Mouse (Mus musculus) embryonic facial prominence, embryonic 11.5 days (tissue): ENCODE measurements at regions not wholly inside any gene's neighbourhood (a gene's known extent, or its start where the extent isn't known, plus 50 kb on each side); places are given as distances from the start of the nearest gene placed in this dataset.

ENCODE experiments used
- ATAC-seq: fragments of 200-750 bp; cut with Nextera tagmentation; replicated peaks from 2 replicates; pipeline ENCODE4 v1.8.0; 2017; ENCODE audit warnings: low read depth; ENCODE audit not compliant: insufficient number of reproducible peaks, low FRiP score, low TSS enrichment
- DNase-seq: peaks from one replicate; pipeline ENCODE4 v3.0.0-alpha.2; 2015; ENCODE audit warnings: low spot score
- H3K27ac ChIP-seq: fragments of 300-500 bp; sonication (generic); replicated peaks from 2 replicates; pipeline ENCODE4 v1.5.1; 2014; ENCODE audit warnings: mild to moderate bottlenecking, low read depth, low read length, control low read depth
- H3K27me3 ChIP-seq: fragments of 300-500 bp; sonication (generic); 2 replicates; pipeline ENCODE4 v1.6.1; 2014; ENCODE audit warnings: mild to moderate bottlenecking, low read length, moderate library complexity, mixed read lengths; ENCODE audit not compliant: control insufficient read depth, insufficient read depth
- H3K36me3 ChIP-seq: fragments of 300-500 bp; sonication (generic); replicated peaks from 2 replicates; pipeline ENCODE4 v1.6.1; 2014; ENCODE audit warnings: low read depth, mild to moderate bottlenecking, low read length, moderate library complexity, mixed read lengths; ENCODE audit not compliant: control insufficient read depth, insufficient read depth
- H3K4me1 ChIP-seq: fragments of 300-500 bp; sonication (generic); 2 replicates; pipeline ENCODE4 v1.6.1; 2014; ENCODE audit warnings: low read length, mixed read lengths; ENCODE audit not compliant: control insufficient read depth, insufficient read depth
- H3K4me2 ChIP-seq: fragments of 300-500 bp; sonication (generic); 2 replicates; pipeline ENCODE4 v1.6.1; 2014; ENCODE audit warnings: low read depth, mild to moderate bottlenecking, control low read depth, low read length, moderate library complexity
- H3K4me3 ChIP-seq: fragments of 300-500 bp; sonication (generic); 2 replicates; pipeline ENCODE4 v1.5.1; 2014; ENCODE audit warnings: low read depth, low read length, control low read depth
- H3K9ac ChIP-seq: fragments of 300-500 bp; sonication (generic); replicated peaks from 2 replicates; pipeline ENCODE4 v1.6.1; 2014; ENCODE audit warnings: mild to moderate bottlenecking, control low read depth, low read length
- H3K9me3 ChIP-seq: fragments of 300-500 bp; sonication (generic); replicated peaks from 2 replicates; pipeline ENCODE4 v1.6.1; 2016; ENCODE audit warnings: mild to moderate bottlenecking, low read length, inconsistent platforms, mixed read lengths; ENCODE audit not compliant: control insufficient read depth
- WGBS: fragments of 180-500 bp; shearing (Covaris S2); extraction: QIAGEN DNeasy Blood & Tissue Kit; methylation state at CpG from one replicate; pipeline ENCODE4 v1.1.7; 2014; 5-methylcytosine and 5-hydroxymethylcytosine counted together

DNA sequence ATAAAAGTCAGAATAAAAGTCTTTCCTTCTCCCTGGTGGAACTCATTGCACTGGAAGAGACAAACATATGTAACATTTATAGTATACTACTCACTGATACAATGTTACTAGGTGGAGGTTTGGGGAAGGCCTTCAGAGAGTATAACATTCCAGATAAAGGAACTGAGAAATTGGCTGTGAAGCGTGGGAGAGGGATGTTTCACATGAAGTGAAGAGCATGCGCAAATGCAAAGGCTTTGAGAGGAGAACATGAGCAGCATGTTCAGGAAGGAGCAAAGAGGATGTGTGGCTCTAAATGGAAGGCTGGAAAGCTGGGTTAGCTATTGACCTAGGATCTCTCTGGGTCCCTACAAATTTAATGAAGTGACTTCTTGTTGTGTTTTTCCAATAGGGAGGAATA is 141.4 kb upstream of the Tll1 start:
- H3K27me3 ChIP-seq = no peaks in the 10 kb centered on the region
- WGBS = 80% methylated on average over 2 of the region's 2 CpGs
- DNase-seq = no peak
- H3K9ac ChIP-seq = no peak overlapping the region
- no peaks in the 10 kb centered on the region for H3K9me3 ChIP-seq
- H3K4me2 ChIP-seq = no peak overlapping the region
- H3K36me3 ChIP-seq = no peaks in the 10 kb centered on the region
- no peak for ATAC-seq
- H3K4me3 ChIP-seq = no peak overlapping the region
- H3K4me1 ChIP-seq = no peaks in the 10 kb centered on the region
- H3K27ac ChIP-seq = no peak overlapping the region

DNA sequence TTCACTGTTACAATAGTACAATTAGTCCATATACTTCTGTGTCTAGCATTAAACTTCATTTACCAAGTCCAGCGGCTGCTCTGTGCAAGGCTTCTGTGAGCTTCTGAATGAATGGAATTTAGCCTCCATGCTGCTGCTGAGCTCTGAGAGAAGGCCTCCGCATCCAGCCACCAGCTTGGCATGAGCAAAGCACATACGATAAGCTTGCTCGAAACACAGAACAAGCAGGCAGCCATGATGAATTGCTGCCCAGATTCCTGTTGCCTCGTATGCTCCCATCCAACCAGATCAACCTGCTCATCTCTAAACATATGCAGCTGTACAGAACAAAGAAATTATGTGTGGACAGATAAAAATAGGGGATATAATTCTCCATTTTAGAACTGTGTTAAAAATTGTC is 140.4 kb upstream of the Tll1 start:
- no peak for DNase-seq

GRCm38 (mm10) chr8:64344933-64345332 is 138.9 kb upstream of the Tll1 start:
- Histone ChIP-seq H3K36me3 (no peaks in the 10 kb centered on the region), H3K9me3 (no peaks in the 10 kb centered on the region), H3K4me2 (no peak overlapping the region), H3K27ac (no peak overlapping the region), H3K4me3 (no peak overlapping the region), H3K4me1 (no peaks in the 10 kb centered on the region), H3K27me3 (no peaks in the 10 kb centered on the region), H3K9ac (no peak overlapping the region)
- WGBS = 85% methylated on average over 1 of the region's 1 CpGs
- ATAC-seq = no peak
- DNase-seq = no peak

More for the DNA sequence above, 140.4 kb upstream of the Tll1 start:
- WGBS = 89% methylated on average over 5 of the region's 5 CpGs
- ATAC-seq = no peak
- no peak overlapping the region for H3K4me3 ChIP-seq
- no peaks in the 10 kb centered on the region for H3K27me3 ChIP-seq
- no peaks in the 10 kb centered on the region for H3K4me1 ChIP-seq
- no peaks in the 10 kb centered on the region for H3K9me3 ChIP-seq
- no peaks in the 10 kb centered on the region for H3K36me3 ChIP-seq
- no peak overlapping the region for H3K9ac ChIP-seq
- no peak overlapping the region for H3K4me2 ChIP-seq
- H3K27ac ChIP-seq = no peak overlapping the region

- no peaks in the 10 kb centered on the region for H3K27me3 ChIP-seq
- 85% methylated on average over 7 of the region's 7 CpGs for WGBS
- ATAC-seq (no peak), DNase-seq (no peak)
- H3K9me3 ChIP-seq = no peaks in the 10 kb centered on the region
- no peak overlapping the region for H3K4me2 ChIP-seq
- H3K4me1 ChIP-seq = no peaks in the 10 kb centered on the region
- no peak overlapping the region for H3K27ac ChIP-seq
- no peak overlapping the region for H3K4me3 ChIP-seq
- H3K36me3 ChIP-seq = no peaks in the 10 kb centered on the region
- H3K9ac ChIP-seq = no peak overlapping the region
These were observed 137.5 kb upstream of the Tll1 start for GRCm38 (mm10) chr8:64343600-64343999.

DNA sequence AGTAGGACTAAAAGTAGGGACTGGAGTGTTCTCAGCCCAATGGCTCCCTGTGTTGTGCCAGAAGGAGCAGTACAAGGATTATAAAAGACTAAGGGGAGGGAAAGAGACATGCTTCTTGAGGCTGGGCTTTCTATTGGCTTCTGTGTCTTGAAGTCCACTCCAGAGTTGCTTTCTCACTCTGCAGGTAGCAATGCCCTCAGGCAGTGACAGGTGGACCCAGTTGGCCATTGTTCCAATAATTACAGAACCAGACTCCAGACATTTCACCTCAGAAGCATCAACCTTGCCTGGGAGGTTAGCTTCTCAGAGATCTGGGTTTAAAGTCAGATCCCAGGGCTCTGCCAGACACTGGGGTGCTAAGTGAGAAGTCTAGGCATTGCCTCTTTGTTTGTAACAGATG is 136.3 kb upstream of the Tll1 start:
- H3K27me3 ChIP-seq = no peaks in the 10 kb centered on the region
- H3K9me3 ChIP-seq = no peaks in the 10 kb centered on the region
- no peak for ATAC-seq
- H3K4me2 ChIP-seq = no peak overlapping the region
- no peaks in the 10 kb centered on the region for H3K36me3 ChIP-seq
- no peak overlapping the region for H3K9ac ChIP-seq
- no peak overlapping the region for H3K27ac ChIP-seq
- DNase-seq = no peak
- H3K4me1 ChIP-seq = no peaks in the 10 kb centered on the region
- H3K4me3 ChIP-seq = no peak overlapping the region

DNA sequence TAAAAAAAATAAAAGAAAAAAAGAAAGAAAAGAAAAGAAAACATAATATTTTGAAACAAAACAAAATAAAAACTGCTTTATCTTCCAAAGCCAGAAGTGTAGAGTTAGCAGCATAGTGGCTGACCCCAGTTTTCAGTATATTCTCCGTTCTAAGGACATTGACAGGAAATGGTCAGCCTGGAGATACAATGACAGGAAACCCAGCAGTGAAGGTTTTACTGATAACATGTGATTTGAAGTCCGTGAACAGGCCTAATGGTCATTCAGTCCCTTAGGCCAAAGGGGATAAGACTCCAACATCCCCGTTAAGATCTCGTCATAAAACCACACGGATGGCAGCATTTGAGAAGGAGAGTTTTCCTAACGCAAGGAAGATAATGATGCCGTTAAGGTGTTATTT is 131.3 kb upstream of the Tll1 start:
- DNase-seq = no peak
- no peak overlapping the region for H3K4me3 ChIP-seq
- H3K36me3 ChIP-seq = no peaks in the 10 kb centered on the region
- H3K9ac ChIP-seq = no peak overlapping the region
- 64% methylated on average over 7 of the region's 7 CpGs for WGBS
- H3K9me3 ChIP-seq = no peaks in the 10 kb centered on the region
- no peak overlapping the region for H3K27ac ChIP-seq
- no peak for ATAC-seq
- no peaks in the 10 kb centered on the region for H3K4me1 ChIP-seq
- H3K4me2 ChIP-seq = no peak overlapping the region
- H3K27me3 ChIP-seq = no peaks in the 10 kb centered on the region

DNA sequence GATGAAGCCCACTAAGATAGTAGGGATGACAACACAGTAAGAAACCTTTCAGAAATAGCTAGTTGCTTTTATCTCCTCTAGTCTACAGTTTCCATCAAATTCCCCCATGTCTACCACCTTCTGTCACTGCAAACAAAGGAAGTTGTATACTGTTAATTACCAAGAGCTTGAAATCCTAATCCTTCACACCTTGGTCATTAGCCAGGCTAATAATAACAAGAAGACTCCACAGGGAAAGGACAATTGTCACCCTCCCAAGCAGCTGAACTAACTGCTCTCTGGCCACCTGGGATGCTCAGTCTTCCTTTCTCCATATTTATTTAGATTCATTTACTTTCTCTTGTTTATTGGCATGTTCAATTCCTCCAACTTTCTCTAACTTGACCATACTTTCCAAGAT is 130.5 kb upstream of the Tll1 start:
- no peak for DNase-seq
- ATAC-seq = no peak

GRCm38 (mm10) chr8:64335495-64335894 is 129.4 kb upstream of the Tll1 start:
- Histone ChIP-seq H3K4me1 (no peaks in the 10 kb centered on the region), H3K4me3 (no peak overlapping the region), H3K4me2 (no peak overlapping the region), H3K9me3 (no peaks in the 10 kb centered on the region), H3K27me3 (no peaks in the 10 kb centered on the region), H3K27ac (no peak overlapping the region), H3K9ac (no peak overlapping the region), H3K36me3 (no peaks in the 10 kb centered on the region)
- DNase-seq (no peak), ATAC-seq (no peak)
- WGBS = 22% methylated on average over 5 of the region's 5 CpGs

More for the DNA sequence above, 130.5 kb upstream of the Tll1 start:
- Histone ChIP-seq H3K4me2 (no peak overlapping the region), H3K36me3 (no peaks in the 10 kb centered on the region), H3K27me3 (no peaks in the 10 kb centered on the region), H3K9me3 (no peaks in the 10 kb centered on the region), H3K9ac (no peak overlapping the region), H3K4me1 (no peaks in the 10 kb centered on the region), H3K4me3 (no peak overlapping the region), H3K27ac (no peak overlapping the region)

- Histone ChIP-seq H3K36me3 (no peaks in the 10 kb centered on the region), H3K4me2 (no peak overlapping the region), H3K4me3 (no peak overlapping the region), H3K27me3 (no peaks in the 10 kb centered on the region), H3K27ac (no peak overlapping the region), H3K4me1 (no peaks in the 10 kb centered on the region), H3K9me3 (no peaks in the 10 kb centered on the region), H3K9ac (no peak overlapping the region)
- ATAC-seq (no peak), DNase-seq (no peak)
- WGBS = 82% methylated on average over 2 of the region's 2 CpGs
These were observed 117.9 kb upstream of the Tll1 start for GRCm38 (mm10) chr8:64323985-64324384.
